Mouse (Mus musculus): ENCODE measurements around the gene Add1.

The Add1 gene

GRCm38 (mm10) chr5:34660591-34661130, 87.2 kb downstream of the Add1 start:
- POLR2A ChIA-PET = interaction anchor here (0.5 to 6.9 kb wide), 167 partner anchors 8 to 1325 kb away, joined by 3 to 197 read pairs (median 4); partner anchors contain the start of genes Mfsd10 (in 4 of the 4), Tnip2 (in 4 of the 4), Add1 (in 3 of the 4) and Fam193a (in 3 of the 4)

GRCm38 (mm10) chr5:34661909-34662308, 88.4 kb downstream of the Add1 start:
- POLR2A ChIA-PET = interaction anchor here in 3 of 4 experiments (0.6 to 6.9 kb wide), 4 partner anchors 24 to 148 kb away, joined by 3 to 197 read pairs (median 32); partner anchors contain the start of genes Htt (in 1 of the 3), Mfsd10 (in 1 of the 3) and Tnip2 (in 1 of the 3)
- CTCF ChIA-PET = no interaction called here

More at GRCm38 (mm10) chr5:34660591-34661130, 87.2 kb downstream of the Add1 start:
- CTCF ChIA-PET = interaction anchor here (0.6 to 3.1 kb wide), 52 partner anchors 8 to 879 kb away, joined by 3 to 38 read pairs (median 4); partner anchors contain the start of genes Tnip2 (in 4 of the 4), Mfsd10 (in 3 of the 4), Add1 (in 1 of the 4) and Htt (in 1 of the 4)

GRCm38 (mm10) chr5:34663231-34663630, 89.8 kb downstream of the Add1 start:
- CTCF ChIA-PET = no interaction called here
- POLR2A ChIA-PET = interaction anchor here in 1 of 4 experiments (0.5 to 2.2 kb wide), 4 partner anchors 27 to 734 kb away, joined by 3 to 7 read pairs (median 3); partner anchors contain the start of gene Mfsd10

GRCm38 (mm10) chr5:34669493-34669892, 96.0 kb downstream of the Add1 start:
- POLR2A ChIA-PET = interaction anchor here in 3 of 4 experiments (0.6 to 2.4 kb wide), 3 partner anchors 9 to 156 kb away, joined by 3 to 20 read pairs (median 4); partner anchors contain the start of genes Grk4 (in 2 of the 3), Nop14 (in 2 of the 3) and Tnip2 (in 1 of the 3)
- CTCF ChIA-PET = interaction anchor here (0.5 to 2.2 kb wide), 11 partner anchors 9 to 1524 kb away, joined by 3 to 17 read pairs (median 3); partner anchors contain the start of genes Grk4 (in 4 of the 4), Nop14 (in 4 of the 4) and Rgs12 (in 1 of the 4)

- ChIA-PET POLR2A (interaction anchor here in 2 of 4 experiments (0.6 to 0.7 kb wide), 2 partner anchors 10 to 166 kb away, joined by 3 to 6 read pairs; partner anchors contain the start of genes Grk4 (in 1 of the 2) and Nop14 (in 1 of the 2)), CTCF (no interaction called here)
These were observed 96.8 kb downstream of the Add1 start for GRCm38 (mm10) chr5:34670280-34670679.

Measured in embryonic stem cell, embryonic (primary cell).